Mouse (Mus musculus) heart, adult 2 months (tissue): ENCODE results near the gene Ubxn4. TPM values are rescaled to one million over a fixed set of nuclear protein-coding genes. Genes with fewer than 3 reads are reported as not detected.

Source experiments
- DNase-seq, 2 experiments: peaks; one replicate each; pipeline ENCODE4 v3.0.0; 2021
- H3K27ac ChIP-seq: fragments of 200-600 bp; 2 replicates; pipeline ENCODE4 v1.8.1; 2022
- H3K27me3 ChIP-seq: fragments of 200-500 bp; 2 replicates; pipeline ENCODE4 v1.6.1; 2012; ENCODE audit warnings: mild to moderate bottlenecking, low read length, inconsistent platforms, mixed read lengths; ENCODE audit not compliant: control insufficient read depth, insufficient read depth
- H3K36me3 ChIP-seq: fragments of 200-500 bp; 2 replicates; pipeline ENCODE4 v1.6.1; 2012; ENCODE audit warnings: low read length, inconsistent platforms; ENCODE audit not compliant: control insufficient read depth, insufficient read depth
- H3K4me1 ChIP-seq: fragments of 200-500 bp; 2 replicates; pipeline ENCODE4 v1.6.1; 2011; ENCODE audit warnings: low read length; ENCODE audit not compliant: control insufficient read depth, insufficient read depth
- H3K4me3 ChIP-seq: fragments of 200-600 bp; 2 replicates; pipeline ENCODE4 v1.8.1; 2022
- H3K79me2 ChIP-seq: fragments of 200-500 bp; replicated peaks from 2 replicates; pipeline ENCODE4 v1.6.1; 2012; ENCODE audit warnings: mild to moderate bottlenecking, inconsistent platforms, low read length, moderate library complexity, mixed read lengths; ENCODE audit not compliant: control insufficient read depth, insufficient read depth
- H3K9ac ChIP-seq: fragments of 200-500 bp; 2 replicates; pipeline ENCODE4 v1.6.1; 2012; ENCODE audit warnings: low read depth, mild to moderate bottlenecking, control low read depth, inconsistent platforms, low read length, mixed read lengths
- CTCF ChIP-seq: fragments of 200-600 bp; IDR thresholded peaks from 2 replicates; pipeline ENCODE4 v1.8.1; 2022; ENCODE audit warnings: antibody characterized with exemption, mild to moderate bottlenecking, moderate library complexity
- EP300 ChIP-seq: fragments of 200-500 bp; IDR thresholded peaks from 2 replicates; pipeline ENCODE4 v1.6.1; 2011; ENCODE audit warnings: low read depth, low read length, control low read depth; ENCODE audit not compliant: insufficient read depth
- POLR2A ChIP-seq: fragments of 200-500 bp; IDR thresholded peaks from 2 replicates; pipeline ENCODE4 v1.6.1; 2011; ENCODE audit warnings: mild to moderate bottlenecking, low read depth, low read length, control low read depth; ENCODE audit not compliant: insufficient read depth
- WGBS: fragments of 180-500 bp; shearing (Covaris S2); methylation state at CpG from one replicate; pipeline ENCODE4 v1.1.7; 2018; 5-methylcytosine and 5-hydroxymethylcytosine counted together
- intact Hi-C: fragments of 180-260 bp; cut with DNase I; formaldehyde crosslinking; loops from one replicate; pipeline ENCODE4 v1.15.1; 2025
- polyA plus RNA-seq: library from polyadenylated mRNA; depleted of rRNA; stranded (reverse); fragments of >200 nt; gene quantifications from 2 replicates; pipeline ENCODE4 v1.2.3, GENCODE M21; 2012
- total RNA-seq, 2 experiments: library from RNA; stranded (reverse); gene quantifications; 2 replicates each; pipeline ENCODE4 v1.2.3; 2021

Ubxn4 gene
- total and polyA plus RNA-seq, 3 experiments = 12.4 to 40.4 (median 38.0) TPM

- H3K4me1 ChIP-seq = no peaks in the 10 kb centered on the region
- DNase-seq = no peak
- 96% methylated on average over 3 of the region's 3 CpGs for WGBS
- no peaks in the 10 kb centered on the region for H3K79me2 ChIP-seq
- TF ChIP-seq CTCF (no peak), POLR2A (no peak), EP300 (no peak)
- H3K27ac ChIP-seq = no peak overlapping the region
- H3K36me3 ChIP-seq = peaks cover 3% of the 10 kb centered on the region
- intact Hi-C loops = no loop called here
- H3K9ac ChIP-seq = no peak overlapping the region
- H3K4me3 ChIP-seq = no peak overlapping the region
- no peaks in the 10 kb centered on the region for H3K27me3 ChIP-seq
Observed at GRCm38 (mm10) chr1:128278563-128278962, 34.8 kb downstream of the Ubxn4 start.

- 95% methylated on average over 3 of the region's 3 CpGs for WGBS
- H3K4me3 ChIP-seq = no peak overlapping the region
- no peak for DNase-seq
Observed at GRCm38 (mm10) chr1:128281753-128282152, 38.0 kb downstream of the Ubxn4 start.

DNA sequence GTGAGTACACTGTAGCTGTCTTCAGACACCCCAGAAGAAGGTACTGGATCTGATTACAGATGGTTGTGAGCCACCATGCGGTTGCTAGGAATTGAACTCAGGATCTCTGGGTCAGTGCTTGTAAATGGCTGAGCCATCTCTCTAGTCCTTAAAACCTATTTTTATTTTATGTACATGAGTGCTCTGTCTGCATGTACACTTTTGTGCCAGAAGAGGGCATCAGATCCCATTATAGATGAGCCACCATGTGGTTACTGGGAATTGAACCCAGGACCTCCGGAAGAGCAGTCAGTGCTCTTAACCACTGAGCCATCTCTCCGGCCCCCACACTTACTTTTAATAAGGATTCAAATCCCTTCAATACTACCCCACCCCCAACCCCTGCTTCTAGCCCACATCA is 39.2 kb downstream of the Ubxn4 start:
- Histone ChIP-seq H3K27me3 (no peaks in the 10 kb centered on the region), H3K4me3 (no peak overlapping the region), H3K9ac (no peak overlapping the region), H3K36me3 (no peaks in the 10 kb centered on the region; the same call in 1 of the 2 replicates), H3K79me2 (no peaks in the 10 kb centered on the region), H3K27ac (no peak overlapping the region), H3K4me1 (no peaks in the 10 kb centered on the region)
- TF ChIP-seq CTCF (0 out of 2 replicates have a peak, but pooled peaks have one; percentile 18), EP300 (no peak)
- 94% methylated on average over 3 of the region's 3 CpGs for WGBS
- intact Hi-C loops = no loop called here
- DNase-seq = no peak

More at GRCm38 (mm10) chr1:128281753-128282152, 38.0 kb downstream of the Ubxn4 start:
- H3K4me1 ChIP-seq = no peaks in the 10 kb centered on the region
- intact Hi-C loops = no loop called here
- no peak overlapping the region for H3K9ac ChIP-seq
- H3K36me3 ChIP-seq = no peaks in the 10 kb centered on the region; the same call in 1 of the 2 replicates
- H3K27me3 ChIP-seq = no peaks in the 10 kb centered on the region
- H3K27ac ChIP-seq = no peak overlapping the region
- peak; percentile 49 for TF ChIP-seq CTCF
- no peak for TF ChIP-seq POLR2A
- H3K79me2 ChIP-seq = no peaks in the 10 kb centered on the region

DNA sequence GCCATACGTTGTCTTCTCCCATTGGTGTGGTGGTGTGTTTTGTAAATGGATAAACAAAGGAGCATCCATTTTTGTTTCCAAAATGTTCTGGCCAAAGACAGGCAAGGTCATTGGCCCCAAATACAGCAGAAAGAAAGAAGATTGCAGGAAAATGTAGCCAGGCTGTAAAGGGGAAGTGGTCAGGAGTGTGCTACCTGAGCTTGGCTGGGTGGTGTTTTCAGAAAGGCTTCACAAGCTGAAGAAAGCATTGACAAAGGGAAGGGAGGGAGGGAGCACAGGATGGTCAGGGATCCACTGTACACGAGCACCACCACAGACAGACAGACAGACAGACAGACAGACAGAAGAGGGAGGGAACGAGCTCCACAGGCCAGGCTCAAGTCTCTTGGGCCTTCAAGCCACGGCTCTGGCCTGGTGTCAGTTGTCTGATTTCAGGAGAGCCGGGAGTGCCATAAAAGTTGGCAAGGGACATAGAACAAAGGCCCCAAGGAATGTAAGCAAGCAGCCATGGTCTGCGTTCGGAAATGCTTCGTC is 40.5 kb downstream of the Ubxn4 start:
- Histone ChIP-seq H3K27ac (no peak overlapping the region), H3K4me1 (no peaks in the 10 kb centered on the region), H3K36me3 (no peaks in the 10 kb centered on the region), H3K27me3 (no peaks in the 10 kb centered on the region), H3K9ac (no peak overlapping the region), H3K79me2 (no peaks in the 10 kb centered on the region), H3K4me3 (no peak overlapping the region)
- no peak for DNase-seq
- intact Hi-C loops = no loop called here
- 83% methylated on average over 8 of the region's 8 CpGs for WGBS
- TF ChIP-seq EP300 (no peak), POLR2A (no peak), CTCF (no peak)

GRCm38 (mm10) chr1:128285136-128285535 is 41.4 kb downstream of the Ubxn4 start:
- intact Hi-C loops = no loop called here
- TF ChIP-seq POLR2A = no peak
- TF ChIP-seq EP300 = no peak
- TF ChIP-seq CTCF = no peak
- Histone ChIP-seq H3K4me1 (no peaks in the 10 kb centered on the region), H3K9ac (no peak overlapping the region), H3K4me3 (no peak overlapping the region), H3K79me2 (no peaks in the 10 kb centered on the region), H3K27me3 (no peaks in the 10 kb centered on the region), H3K27ac (no peak overlapping the region), H3K36me3 (no peaks in the 10 kb centered on the region)
- DNase-seq = peak in 1 of 2 experiments; percentile 6
- WGBS = 69% methylated on average over 9 of the region's 9 CpGs

DNA sequence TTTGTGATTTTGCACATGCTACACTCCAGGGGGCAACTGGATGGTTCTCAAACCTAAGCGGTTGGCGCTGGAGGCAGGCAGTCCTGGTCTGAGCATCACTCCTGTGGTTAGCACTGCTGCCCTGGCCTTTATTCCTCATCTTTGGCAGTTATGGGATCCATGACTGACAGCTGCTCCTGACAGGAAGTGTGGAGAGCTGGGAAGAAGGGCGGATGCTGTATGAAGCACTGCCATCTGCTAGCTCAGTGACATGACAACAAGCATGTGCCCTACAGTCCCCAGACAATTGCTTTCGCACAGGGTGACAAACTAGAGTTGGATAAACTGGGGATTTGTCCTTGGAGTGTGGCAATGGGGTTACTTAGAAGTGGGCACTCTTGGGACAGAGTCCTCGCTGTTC is 46.5 kb downstream of the Ubxn4 start:
- no peaks in the 10 kb centered on the region for H3K36me3 ChIP-seq
- H3K4me3 ChIP-seq = no peak overlapping the region
- H3K27me3 ChIP-seq = no peaks in the 10 kb centered on the region
- no peak overlapping the region for H3K9ac ChIP-seq
- intact Hi-C loops = no loop called here
- no peak for DNase-seq
- 88% methylated on average over 5 of the region's 5 CpGs for WGBS
- H3K4me1 ChIP-seq = no peaks in the 10 kb centered on the region
- H3K27ac ChIP-seq = no peak overlapping the region
- TF ChIP-seq EP300 (no peak), POLR2A (no peak), CTCF (no peak)
- H3K79me2 ChIP-seq = no peaks in the 10 kb centered on the region
